Mouse (Mus musculus) embryonic facial prominence, embryonic 12.5 days (tissue): ENCODE data around the gene Fbxo2. TPM values are rescaled to one million over a fixed set of nuclear protein-coding genes. Genes with fewer than 3 reads are reported as not detected.
"Not testable (repeated sequence)": the region's sequence is repeated elsewhere in the genome, so short reads cannot be mapped to it uniquely, and the experiment has no call there.

ENCODE experiments used
- ATAC-seq: fragments of 200-750 bp; cut with Nextera tagmentation; 2 replicates; pipeline ENCODE4 v1.8.0; 2017; ENCODE audit not compliant: insufficient number of reproducible peaks, insufficient read depth, low FRiP score, low TSS enrichment
- H3K27ac ChIP-seq: fragments of 300-500 bp; sonication (generic); 2 replicates; pipeline ENCODE4 v1.5.1; 2016; ENCODE audit warnings: mild to moderate bottlenecking
- H3K27me3 ChIP-seq: fragments of 300-500 bp; sonication (generic); 2 replicates; pipeline ENCODE4 v1.6.1; 2016; ENCODE audit warnings: mild to moderate bottlenecking, moderate library complexity
- H3K36me3 ChIP-seq: fragments of 300-500 bp; sonication (generic); 2 replicates; pipeline ENCODE4 v1.6.1; 2016; ENCODE audit warnings: mild to moderate bottlenecking
- H3K4me1 ChIP-seq: fragments of 300-500 bp; sonication (generic); 2 replicates; pipeline ENCODE4 v1.6.1; 2016
- H3K4me2 ChIP-seq: fragments of 300-500 bp; sonication (generic); replicated peaks from 2 replicates; pipeline ENCODE4 v1.6.1; 2016; ENCODE audit warnings: mild to moderate bottlenecking, moderate library complexity
- H3K4me3 ChIP-seq: fragments of 300-500 bp; sonication (generic); 2 replicates; pipeline ENCODE4 v1.5.1; 2016; ENCODE audit warnings: mild to moderate bottlenecking
- H3K9ac ChIP-seq: fragments of 300-500 bp; sonication (generic); 2 replicates; pipeline ENCODE4 v1.6.1; 2016; ENCODE audit warnings: mild to moderate bottlenecking, moderate library complexity
- H3K9me3 ChIP-seq: fragments of 300-500 bp; sonication (generic); 2 replicates; pipeline ENCODE4 v1.6.1; 2016; ENCODE audit warnings: mild to moderate bottlenecking, moderate library complexity
- WGBS: fragments of 180-500 bp; shearing (Covaris S2); methylation state at CpG from one replicate; pipeline ENCODE4 v1.1.7; 2016; 5-methylcytosine and 5-hydroxymethylcytosine counted together
- polyA plus RNA-seq: library from polyadenylated mRNA; unstranded; fragments of >200 nt; fragmentation: Nextera tagmentation; extraction: Ambion mirVana; gene quantifications from 2 replicates; pipeline ENCODE4 v1.2.1, GENCODE M21; 2016

Fbxo2 gene
- polyA plus RNA-seq: 4.1 and 4.7 TPM in 2 replicates

- H3K27me3 ChIP-seq: peaks cover 62% of the 10 kb centered on the region
- peak; percentile 77 for ATAC-seq
- peaks cover 21% of the 10 kb centered on the region for H3K4me1 ChIP-seq
- H3K9me3 ChIP-seq: no peaks in the 10 kb centered on the region
- H3K4me2 ChIP-seq: peak within 1 kb of the TSS; percentile 94
- H3K27ac ChIP-seq: peak within 1 kb of the TSS; percentile 46; the same call in 1 of the 2 replicates
- H3K4me3 ChIP-seq: peak within 1 kb of the TSS; percentile 60
- peak within 1 kb of the TSS; percentile 62 for H3K9ac ChIP-seq
- H3K36me3 ChIP-seq: peaks cover 14% of the 10 kb centered on the region; the same call in 1 of the 2 replicates
- WGBS: 1% methylated on average over 43 of the region's 43 CpGs
These were observed at the start of gene Fbxo2, which contains the start of gene Fbxo44 for GRCm38 (mm10) chr4:148160436-148161390. Gene Fbxo2, plus strand, starts transcription at chr4:148160621. Gene Fbxo44, minus strand, starts transcription at chr4:148160482.

DNA sequence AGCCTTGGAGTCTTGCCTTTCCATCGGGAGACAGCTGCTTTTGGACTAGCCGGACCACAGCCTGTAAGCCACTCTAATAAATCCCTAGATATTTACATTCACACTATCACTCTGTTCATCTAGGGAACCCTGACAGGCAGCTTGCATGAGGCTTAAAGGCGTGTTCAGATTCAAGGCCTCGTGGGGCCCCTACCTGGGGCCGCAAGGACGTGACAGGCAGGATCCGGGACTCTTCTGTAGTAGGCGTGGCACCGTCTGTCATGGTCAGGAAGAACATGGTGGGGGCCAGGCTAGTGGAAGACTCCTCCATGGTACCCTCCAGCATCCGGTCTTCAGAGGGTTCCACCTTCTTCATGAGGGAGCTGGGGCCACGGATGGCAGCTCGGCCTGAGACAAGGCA, 47.9 kb upstream of the Fbxo2 start:
- Histone ChIP-seq H3K27ac (no peak overlapping the region), H3K27me3 (no peaks in the 10 kb centered on the region; the same call in 1 of the 2 replicates), H3K36me3 (no peaks in the 10 kb centered on the region), H3K9me3 (no peaks in the 10 kb centered on the region), H3K4me2 (no peak overlapping the region), H3K9ac (no peak overlapping the region), H3K4me3 (no peak overlapping the region), H3K4me1 (0 out of 2 replicates have a peak, but pooled peaks cover 10% of the 10 kb centered on the region)
- no peak for ATAC-seq
- WGBS: 80% methylated on average over 12 of the region's 12 CpGs

- no peak overlapping the region for H3K27ac ChIP-seq
- 0 out of 2 replicates have a peak overlapping the region, but pooled peaks have one; percentile 24 for H3K9ac ChIP-seq
- peak overlapping the region; percentile 14; the same call in 1 of the 2 replicates for H3K4me2 ChIP-seq
- peak; percentile 25; the same call in 1 of the 2 replicates for ATAC-seq
- WGBS: 7% methylated on average over 15 of the region's 15 CpGs
- H3K4me1 ChIP-seq: 0 out of 2 replicates have a peak, but pooled peaks cover 6% of the 10 kb centered on the region
- no peak overlapping the region for H3K4me3 ChIP-seq
- H3K9me3 ChIP-seq: no peaks in the 10 kb centered on the region
- H3K27me3 ChIP-seq: no peaks in the 10 kb centered on the region
- no peaks in the 10 kb centered on the region for H3K36me3 ChIP-seq
These were observed 45.5 kb upstream of the Fbxo2 start for GRCm38 (mm10) chr4:148114758-148115391.

DNA sequence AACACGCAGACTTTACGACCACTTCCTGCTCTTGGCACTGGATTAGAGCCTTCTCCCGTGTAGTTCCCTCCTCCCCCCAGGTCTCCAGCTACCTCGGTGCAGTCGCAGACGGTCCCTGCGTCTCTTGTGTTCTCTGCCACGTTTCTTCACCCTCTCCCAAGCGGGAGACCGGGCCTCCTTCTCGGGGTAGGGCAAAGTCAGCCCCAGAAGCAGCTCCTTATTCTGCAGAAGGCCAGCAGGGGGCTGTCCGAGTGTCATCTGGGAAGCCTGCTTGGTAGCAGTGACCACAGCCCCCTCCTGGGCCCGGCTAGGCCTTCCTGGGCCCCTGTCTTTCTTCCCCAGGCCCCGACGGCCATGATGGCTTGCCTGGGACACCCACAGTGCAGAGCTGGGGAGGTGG, 45.0 kb upstream of the Fbxo2 start:
- no peak for ATAC-seq
- no peak overlapping the region for H3K27ac ChIP-seq
- WGBS: 4% methylated on average over 15 of the region's 15 CpGs
- H3K4me1 ChIP-seq: 0 out of 2 replicates have a peak, but pooled peaks cover 6% of the 10 kb centered on the region
- no peak overlapping the region for H3K4me3 ChIP-seq
- H3K4me2 ChIP-seq: peak overlapping the region; percentile 2; the same call in 1 of the 2 replicates
- no peaks in the 10 kb centered on the region for H3K36me3 ChIP-seq
- peak overlapping the region; percentile 24 for H3K9ac ChIP-seq
- H3K27me3 ChIP-seq: no peaks in the 10 kb centered on the region
- H3K9me3 ChIP-seq: no peaks in the 10 kb centered on the region

- Histone ChIP-seq H3K36me3 (no peaks in the 10 kb centered on the region), H3K4me3 (no peak overlapping the region), H3K9ac (no peak overlapping the region), H3K4me2 (no peak overlapping the region), H3K27ac (no peak overlapping the region), H3K9me3 (no peaks in the 10 kb centered on the region), H3K4me1 (0 out of 2 replicates have a peak, but pooled peaks cover 6% of the 10 kb centered on the region), H3K27me3 (no peaks in the 10 kb centered on the region)
- 72% methylated on average over 4 of the region's 4 CpGs for WGBS
- ATAC-seq: no peak
These were observed 43.8 kb upstream of the Fbxo2 start for GRCm38 (mm10) chr4:148116657-148117056.

DNA sequence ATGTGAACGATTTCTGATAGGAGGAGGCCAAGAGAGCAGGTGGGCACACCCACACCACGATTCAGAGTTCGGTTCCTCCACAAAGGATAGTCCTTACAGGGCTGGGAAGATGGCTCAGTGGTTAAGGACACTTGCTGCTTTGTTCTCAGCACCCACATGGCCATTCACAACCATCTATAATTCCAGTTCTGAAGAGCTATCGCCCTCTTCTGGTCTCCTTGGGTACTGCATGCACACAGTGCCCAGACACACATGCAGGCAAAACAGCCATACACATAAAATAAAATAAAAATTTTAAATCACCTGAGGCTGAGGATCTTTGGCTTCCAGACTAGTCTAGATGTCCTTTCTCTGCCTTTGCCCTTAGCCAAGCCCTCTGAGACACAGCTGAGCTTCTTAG, 43.0 kb upstream of the Fbxo2 start:
- Histone ChIP-seq H3K27me3 (no peaks in the 10 kb centered on the region), H3K4me1 (peaks cover 10% of the 10 kb centered on the region), H3K36me3 (no peaks in the 10 kb centered on the region), H3K9ac (no peak overlapping the region), H3K4me3 (no peak overlapping the region), H3K9me3 (no peaks in the 10 kb centered on the region), H3K4me2 (no peak overlapping the region), H3K27ac (no peak overlapping the region)
- no peak for ATAC-seq
- WGBS: 80% methylated on average over 4 of the region's 4 CpGs

DNA sequence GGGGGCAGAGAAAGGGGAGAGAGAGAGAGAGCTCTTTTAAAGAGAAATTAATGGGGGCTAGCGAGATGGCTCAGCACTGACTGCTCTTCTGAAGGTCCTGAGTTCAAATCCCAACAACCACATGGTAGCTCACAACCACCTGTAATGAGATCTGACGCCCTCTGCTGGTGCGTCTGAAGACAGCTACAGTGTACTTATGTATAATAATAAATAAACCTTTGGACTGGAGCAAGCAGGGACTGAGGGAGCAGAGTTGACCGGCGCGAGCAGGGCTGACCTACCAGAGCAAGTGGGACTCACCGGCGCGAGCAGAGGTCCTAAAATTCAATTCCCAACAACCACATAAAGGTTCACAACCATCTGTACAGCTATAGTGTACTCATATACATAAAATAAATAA, 40.8 kb upstream of the Fbxo2 start:
- not testable (repeated sequence) for H3K9ac ChIP-seq, H3K4me2 ChIP-seq, ATAC-seq, H3K27ac ChIP-seq, H3K27me3 ChIP-seq, H3K4me3 ChIP-seq, H3K9me3 ChIP-seq, H3K36me3 ChIP-seq
- peaks cover 14% of the 10 kb centered on the region for H3K4me1 ChIP-seq
- WGBS: 86% methylated on average over 9 of the region's 9 CpGs

DNA sequence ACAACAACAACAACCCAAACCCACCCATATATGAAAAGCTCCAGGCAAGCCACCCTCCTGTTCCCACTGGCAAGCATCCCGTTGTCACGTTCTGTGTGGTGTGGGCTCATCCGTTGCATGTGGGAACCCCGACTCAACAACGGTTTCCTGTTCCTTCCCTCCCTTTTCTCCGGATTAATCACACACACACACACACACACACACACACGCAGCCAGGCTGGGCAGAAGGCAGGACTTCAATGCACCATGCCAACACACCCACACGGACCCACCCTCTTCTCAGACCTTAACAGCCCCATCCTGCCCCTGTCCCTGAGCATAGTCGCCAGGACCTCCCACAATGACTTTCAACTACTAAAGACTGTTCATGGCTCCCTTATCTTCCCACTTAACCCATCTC, 39.9 kb upstream of the Fbxo2 start:
- H3K9me3 ChIP-seq: no peaks in the 10 kb centered on the region
- 75% methylated on average over 9 of the region's 9 CpGs for WGBS
- H3K27me3 ChIP-seq: no peaks in the 10 kb centered on the region
- H3K4me2 ChIP-seq: no peak overlapping the region
- no peak for ATAC-seq
- H3K27ac ChIP-seq: no peak overlapping the region
- no peak overlapping the region for H3K4me3 ChIP-seq
- no peak overlapping the region for H3K9ac ChIP-seq
- no peaks in the 10 kb centered on the region for H3K36me3 ChIP-seq
- peaks cover 10% of the 10 kb centered on the region for H3K4me1 ChIP-seq

- Histone ChIP-seq H3K36me3 (no peaks in the 10 kb centered on the region), H3K27me3 (no peaks in the 10 kb centered on the region), H3K4me2 (no peak overlapping the region), H3K4me3 (no peak overlapping the region), H3K27ac (no peak overlapping the region), H3K4me1 (peaks cover 8% of the 10 kb centered on the region), H3K9me3 (no peaks in the 10 kb centered on the region), H3K9ac (no peak overlapping the region)
- no peak for ATAC-seq
- WGBS: 85% methylated on average over 4 of the region's 4 CpGs
These were observed 39.1 kb upstream of the Fbxo2 start for GRCm38 (mm10) chr4:148121362-148121761.

DNA sequence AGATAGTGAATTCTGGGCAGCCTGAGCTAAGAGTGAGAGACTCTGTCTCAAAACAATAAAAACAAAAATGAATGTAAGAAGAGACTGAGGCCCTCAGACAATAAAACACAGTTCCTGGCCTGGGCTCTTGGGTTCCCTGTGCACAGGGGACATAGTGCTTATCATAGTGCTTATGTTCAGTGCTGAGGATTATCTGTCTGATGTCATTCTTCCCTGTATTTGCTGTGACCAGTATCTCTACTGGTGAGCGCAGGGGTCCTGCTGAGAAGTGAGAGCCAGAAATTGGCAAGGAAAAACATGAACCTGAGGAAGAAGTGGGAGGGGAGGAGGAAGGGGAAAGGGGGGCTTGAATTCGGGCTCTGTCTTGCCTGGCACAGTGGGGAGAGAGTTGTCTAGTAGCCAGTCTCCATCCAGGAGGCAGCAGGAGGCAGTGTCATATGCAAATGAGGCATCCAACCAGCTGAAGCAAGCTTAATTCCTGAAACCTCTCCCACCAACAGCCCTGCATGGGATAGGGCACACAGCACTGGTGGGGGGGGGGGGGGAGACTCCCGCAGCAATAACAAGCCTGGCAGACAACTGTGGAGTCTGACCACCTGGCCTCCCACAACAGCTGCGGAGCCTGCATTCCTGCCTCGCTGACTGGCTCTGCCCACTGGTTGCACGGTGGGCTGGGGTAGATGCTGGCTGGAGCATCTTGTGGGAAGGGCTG, 38.3 kb upstream of the Fbxo2 start:
- Histone ChIP-seq H3K27me3 (no peaks in the 10 kb centered on the region), H3K9ac (no peak overlapping the region), H3K4me3 (no peak overlapping the region), H3K4me2 (no peak overlapping the region), H3K4me1 (peaks cover 8% of the 10 kb centered on the region), H3K9me3 (no peaks in the 10 kb centered on the region), H3K27ac (peak overlapping the region; percentile 60), H3K36me3 (no peaks in the 10 kb centered on the region)
- ATAC-seq: peak; percentile 67
- 7% methylated on average over 6 of the region's 6 CpGs for WGBS

DNA sequence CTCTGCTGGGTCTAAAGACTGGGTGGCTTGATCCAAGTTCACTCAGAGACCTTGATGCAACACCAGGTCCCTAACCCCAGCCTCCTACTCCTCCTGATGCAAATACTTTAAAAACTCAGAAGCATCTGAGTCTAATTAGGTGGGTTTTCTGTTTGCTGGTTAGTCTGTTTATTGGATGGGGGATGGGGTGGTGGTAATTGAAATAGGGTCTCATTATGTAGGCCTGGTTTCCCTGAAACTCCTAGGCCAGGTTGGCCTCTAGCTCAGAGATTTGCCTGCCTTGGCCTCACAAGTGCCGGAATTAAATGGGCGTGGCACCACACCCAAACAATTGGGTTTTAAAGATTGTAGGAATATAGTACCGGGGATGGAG, 37.7 kb upstream of the Fbxo2 start:
- H3K27me3 ChIP-seq: no peaks in the 10 kb centered on the region
- H3K36me3 ChIP-seq: no peaks in the 10 kb centered on the region
- no peak overlapping the region for H3K4me2 ChIP-seq
- no peak overlapping the region for H3K4me3 ChIP-seq
- WGBS: 59% methylated on average over 3 of the region's 3 CpGs
- peaks cover 8% of the 10 kb centered on the region for H3K4me1 ChIP-seq
- no peak overlapping the region for H3K9ac ChIP-seq
- H3K9me3 ChIP-seq: no peaks in the 10 kb centered on the region
- peak overlapping the region; percentile 60 for H3K27ac ChIP-seq
- ATAC-seq: no peak
